Comparison of ENCODE assay signal across 12 mouse cellular contexts in the genomic region with DNA sequence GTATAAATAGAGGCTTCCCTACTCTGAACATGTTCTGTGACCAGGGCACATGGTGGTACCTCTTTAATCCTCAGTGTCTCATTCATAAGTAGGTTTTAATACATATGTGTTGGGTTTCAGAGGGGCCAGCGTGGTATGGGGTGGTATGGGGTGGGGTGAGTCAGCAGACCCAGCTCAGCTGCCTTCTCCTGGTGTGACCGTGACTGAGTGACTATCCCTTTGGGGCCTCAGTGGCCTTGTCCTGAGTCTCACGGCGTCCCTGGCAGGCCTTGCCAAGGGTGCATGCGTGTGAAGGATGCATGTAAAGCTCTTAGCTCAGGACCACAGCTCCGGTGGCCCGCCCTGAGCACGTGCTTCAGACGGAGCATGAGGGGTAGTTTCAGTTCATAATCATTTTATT. TPM values are rescaled to one million over a fixed set of nuclear protein-coding genes. Genes with fewer than 3 reads are reported as not detected.
"Had no signal": no experiment of that assay in that cellular context is flagged by ENCODE, and none has a peak within 500 bp of the region (broad histone marks: within the 10 kb centered on the region; RNA-seq: fewer than 3 reads in every experiment).

No protein-coding gene starts in this region.

- H3K9ac ChIP-seq: limb, embryonic 12.5 days; liver, embryonic 13.5 days; liver, postnatal 0 days; lung, embryonic 15.5 days; midbrain, embryonic 12.5 days; stomach, embryonic 15.5 days had no signal

- H3K27ac ChIP-seq: limb, embryonic 12.5 days; liver, embryonic 13.5 days; lung, embryonic 15.5 days; midbrain, embryonic 12.5 days; stomach, embryonic 15.5 days had no signal

- H3K9me3 ChIP-seq: limb, embryonic 12.5 days; liver, embryonic 13.5 days; lung, embryonic 15.5 days; midbrain, embryonic 12.5 days; stomach, embryonic 15.5 days had no signal

- ATAC-seq: liver, postnatal 0 days had no signal

- DNase-seq: liver; liver, embryonic 13.5 days; liver, postnatal 0 days; right cerebral cortex, postnatal 4 days; thymus, adult 2 months; thymus, postnatal 36 days had no signal

- H3K4me3 ChIP-seq: limb, embryonic 12.5 days; liver, embryonic 13.5 days; lung, embryonic 15.5 days; midbrain, embryonic 12.5 days; stomach, embryonic 15.5 days had no signal

- H3K4me2 ChIP-seq: limb, embryonic 12.5 days; liver, embryonic 13.5 days; lung, embryonic 15.5 days; midbrain, embryonic 12.5 days; stomach, embryonic 15.5 days had no signal

- H3K4me1 ChIP-seq: midbrain, embryonic 12.5 days had no signal

- H3K27me3 ChIP-seq: limb, embryonic 12.5 days; liver, embryonic 13.5 days; lung, embryonic 15.5 days; midbrain, embryonic 12.5 days; stomach, embryonic 15.5 days had no signal

RNA-seq across cellular contexts. Expression of a gene that starts 26.6 kb away (rescaled TPM):
- total RNA-seq: megakaryocyte-erythroid progenitor cell, adult 5-6 weeks had no signal
- polyA plus RNA-seq: liver, embryonic 13.5 days; lung, embryonic 15.5 days; spleen, adult 2 months had no signal
